Mouse (Mus musculus): ENCODE measurements around the gene Mbd3. TPM values are rescaled to one million over a fixed set of nuclear protein-coding genes. Genes with fewer than 3 reads are reported as not detected.
A peak's percentile ranks its signal among the peaks of the same experiment; 100 is the strongest.
"Not testable (repeated sequence)": the region's sequence is repeated elsewhere in the genome, so short reads cannot be mapped to it uniquely, and the experiment has no call there.

The Mbd3 gene
- total RNA-seq, 2 experiments from 2014 or later, result 107 to 120 TPM

- DNase-seq, result no peak
Observed at GRCm38 (mm10) chr10:80369995-80370747, 29.2 kb downstream of the Mbd3 start.

- no peak for DNase-seq
Observed at GRCm38 (mm10) chr10:80368392-80368791, 31.0 kb downstream of the Mbd3 start.

DNA sequence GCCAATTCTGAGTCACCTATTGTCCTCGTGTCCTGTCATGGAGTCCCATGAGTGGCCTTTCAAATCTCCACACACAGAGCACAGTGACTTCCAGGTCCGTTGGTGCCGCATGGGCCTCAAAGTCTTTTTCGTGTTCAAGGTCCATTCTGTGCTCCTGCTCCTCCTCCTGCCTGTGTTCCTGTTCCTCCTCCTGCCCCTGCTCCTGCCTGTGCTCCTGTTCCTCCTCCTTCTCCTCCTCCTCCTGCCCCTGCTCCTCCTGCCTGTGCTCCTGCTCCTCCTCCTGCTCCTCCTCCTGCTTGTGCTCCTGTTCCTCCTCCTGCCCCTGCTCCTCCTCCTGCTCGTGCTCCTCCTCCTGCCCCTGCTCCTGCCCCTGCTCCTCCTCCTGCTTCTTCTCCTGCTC is 31.4 kb downstream of the Mbd3 start:
- no peak for DNase-seq

DNA sequence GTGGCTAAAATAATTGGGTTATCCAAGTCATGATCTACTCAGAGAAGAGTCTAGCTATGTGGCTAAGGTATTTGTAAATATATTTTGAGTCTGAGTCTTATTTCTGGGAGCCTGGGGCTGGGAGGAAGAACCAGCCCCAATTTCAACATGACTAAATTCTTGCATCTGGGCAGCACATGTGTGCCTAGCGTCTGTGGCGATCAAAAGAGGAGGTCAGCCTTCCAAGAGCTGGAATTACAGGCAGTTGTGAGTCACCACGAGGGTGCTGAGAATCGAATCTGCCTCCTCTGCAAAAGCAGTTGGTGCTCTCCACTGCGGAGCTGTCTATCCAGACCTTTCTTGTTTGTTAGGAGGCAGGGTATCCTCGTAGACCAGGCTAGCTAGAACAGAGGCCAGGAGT is 33.6 kb downstream of the Mbd3 start:
- DNase-seq, result no peak

GRCm38 (mm10) chr10:80363734-80364133 is 35.6 kb downstream of the Mbd3 start:
- no peak for DNase-seq

- no peak for DNase-seq
Observed at GRCm38 (mm10) chr10:80357994-80358639, 41.2 kb downstream of the Mbd3 start.

DNA sequence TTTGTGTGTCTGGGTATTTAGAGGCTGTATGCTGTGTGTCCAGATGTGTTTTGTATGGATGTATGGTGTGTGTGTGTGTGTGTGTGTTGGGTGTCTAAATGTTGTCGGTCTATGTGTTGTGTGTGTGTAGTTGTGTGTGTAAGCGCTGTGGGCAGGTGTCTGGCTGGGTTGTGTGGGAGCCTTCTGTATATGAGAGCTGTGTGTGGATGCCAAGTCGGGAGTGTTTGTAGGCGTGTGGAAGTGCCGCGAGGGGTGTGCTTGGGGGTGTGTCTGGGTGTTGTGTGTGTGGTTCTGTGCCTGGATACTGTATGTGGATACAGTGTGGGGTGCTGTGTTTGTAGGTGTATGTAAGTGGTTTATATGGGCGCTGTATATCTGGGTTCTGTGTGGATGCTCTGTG is 42.0 kb downstream of the Mbd3 start:
- no peak for DNase-seq

GRCm38 (mm10) chr10:80356737-80357136 is 42.6 kb downstream of the Mbd3 start:
- DNase-seq, result no peak

DNA sequence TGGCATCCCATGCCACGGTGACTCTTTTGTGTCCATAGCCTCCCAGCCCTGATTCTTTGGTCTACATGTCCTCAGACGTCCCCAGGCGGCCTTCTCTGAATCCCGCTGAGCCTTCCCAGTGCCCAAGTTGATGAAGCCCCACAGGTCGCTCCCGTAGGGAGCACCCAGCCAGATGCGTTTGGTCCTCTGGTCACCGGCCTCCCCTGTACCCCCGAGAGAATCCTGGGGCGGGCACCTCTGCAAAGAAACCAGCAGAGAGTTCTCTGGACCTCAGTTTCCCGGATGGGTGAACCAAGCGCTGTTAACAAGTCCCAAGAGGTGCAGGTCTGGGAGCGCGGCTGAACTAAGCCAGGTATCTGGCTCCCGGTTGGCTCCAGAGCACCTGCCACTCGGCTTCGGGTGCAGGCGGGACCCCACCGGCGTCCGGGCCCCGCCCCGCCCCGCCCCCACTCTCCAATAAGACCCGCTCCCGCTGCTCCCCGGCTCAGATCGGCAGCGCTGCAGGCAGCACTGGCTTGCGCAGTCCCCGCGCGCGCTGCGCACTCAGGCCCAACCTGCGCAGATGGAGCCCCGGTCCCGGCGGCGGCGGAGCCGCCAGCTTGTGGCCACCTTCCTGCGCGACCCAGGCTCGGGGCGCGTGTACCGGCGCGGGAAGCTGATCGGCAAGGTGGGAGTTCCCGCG is 43.2 kb downstream of the Mbd3 start, which contains the start of gene Plk5:
TSS of gene Plk5 (plus strand) at position 459 of the 682 bp plus-strand sequence.
- DNase-seq, result no peak

DNA sequence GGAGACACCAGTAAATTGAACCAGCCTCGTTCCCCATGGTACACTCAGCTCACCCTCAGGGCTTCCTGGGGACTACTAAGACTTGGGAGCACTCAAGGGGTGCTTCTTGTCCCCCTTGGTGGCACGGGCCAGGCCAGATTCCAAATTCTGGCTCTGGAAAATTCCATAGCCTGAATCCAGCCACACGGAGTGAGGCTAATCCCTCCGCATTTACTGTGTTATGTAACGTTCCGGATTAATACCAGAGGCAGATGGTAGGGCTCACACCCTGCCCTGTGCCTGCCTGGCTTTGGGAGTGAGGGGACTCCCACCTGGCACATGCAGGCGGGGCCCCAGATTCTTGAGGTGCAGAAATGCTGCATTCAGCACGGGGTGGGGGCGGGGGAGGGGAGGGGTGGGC is 43.9 kb downstream of the Mbd3 start:
- no peak for DNase-seq

DNA sequence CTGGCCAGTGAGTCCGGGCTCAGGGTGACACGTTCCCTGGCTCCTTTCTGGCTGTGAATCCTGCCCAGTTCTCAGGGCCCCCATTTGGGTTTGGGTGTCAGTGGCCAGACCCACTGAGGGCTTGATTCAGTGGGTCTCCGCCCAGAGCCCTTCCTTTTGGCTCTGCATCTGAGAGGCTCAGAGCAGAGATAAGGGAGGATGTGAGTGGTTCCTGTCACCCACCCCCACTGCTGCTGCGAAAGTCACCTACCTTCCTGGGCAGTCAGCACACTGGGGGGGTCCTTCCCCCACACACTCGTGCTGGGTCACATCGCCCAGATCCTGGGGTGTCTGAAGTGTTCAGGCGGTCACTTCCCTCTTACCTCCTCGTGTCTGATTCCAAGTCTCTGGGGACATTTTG is 46.6 kb downstream of the Mbd3 start:
- DNase-seq, result no peak

DNA sequence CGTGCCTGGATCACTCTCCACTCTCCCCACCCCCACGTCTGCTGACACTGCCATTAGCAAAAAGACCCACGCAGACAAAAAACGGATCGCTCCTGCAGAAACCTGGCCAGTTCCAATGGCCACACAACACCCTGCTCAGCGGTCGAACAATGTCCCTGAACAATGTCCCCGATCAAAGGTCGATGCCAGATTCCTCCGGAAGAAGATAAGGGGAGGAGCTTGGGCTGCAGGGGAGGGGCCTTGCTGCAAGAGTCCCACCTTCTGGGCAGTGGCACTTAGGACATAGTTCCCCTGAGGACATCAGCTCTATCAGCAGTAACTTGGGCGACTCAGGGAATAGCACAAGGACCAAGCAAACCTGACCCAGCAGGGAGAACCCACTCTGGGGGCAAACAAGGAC is 47.5 kb downstream of the Mbd3 start:
- no peak for DNase-seq

- peak; percentile 91 for DNase-seq
Observed at GRCm38 (mm10) chr10:80350292-80350691, 49.1 kb downstream of the Mbd3 start.

DNA sequence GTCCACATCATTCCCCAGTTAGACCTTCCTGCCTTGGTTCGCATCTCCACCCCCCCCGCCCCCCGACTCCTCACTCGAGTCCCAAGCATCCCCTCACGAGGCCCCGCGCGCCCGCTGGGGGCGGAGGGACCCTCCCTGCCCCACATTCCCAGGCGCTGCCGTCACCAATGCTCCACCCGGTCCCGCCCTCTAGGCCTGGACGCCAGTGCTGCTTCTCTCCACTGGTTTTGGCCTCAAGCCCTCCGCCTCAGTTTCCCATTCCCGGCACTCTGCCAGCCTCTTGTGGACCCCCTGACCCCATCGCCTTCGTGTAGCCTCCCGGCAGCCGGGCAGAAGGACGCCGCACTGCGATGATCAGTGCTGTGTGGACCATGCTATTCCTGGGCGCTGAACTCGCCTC is 50.4 kb downstream of the Mbd3 start:
- DNase-seq, result no peak

- peak; percentile 76 for DNase-seq
Observed at GRCm38 (mm10) chr10:80348244-80348781, 51.0 kb downstream of the Mbd3 start, which contains the start of gene Adamtsl5. Adamtsl5 (minus strand) TSS chr10:80348412.

DNA sequence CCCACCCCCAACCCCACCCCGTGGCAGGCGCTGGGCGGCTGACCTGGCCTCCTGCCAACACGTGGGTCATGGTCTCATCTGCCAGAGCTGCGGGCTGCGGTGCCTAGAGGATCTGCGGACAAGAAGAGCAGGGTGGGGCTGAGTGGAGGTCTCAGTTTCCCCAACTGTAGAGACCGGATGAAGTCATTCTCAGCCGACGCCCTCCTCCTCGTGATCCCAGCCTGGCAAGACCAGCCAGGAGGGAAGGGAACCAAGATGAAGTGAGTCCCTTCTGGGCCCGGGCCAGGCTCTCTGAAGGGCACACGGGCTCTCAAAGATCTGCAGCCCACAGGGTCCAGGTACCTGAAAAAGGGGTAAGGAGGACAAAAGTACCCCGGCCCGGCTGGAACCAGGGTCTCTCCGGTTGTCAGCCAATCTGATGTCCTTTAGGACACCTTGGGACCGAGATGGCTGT is 51.8 kb downstream of the Mbd3 start:
- no peak for DNase-seq

DNA sequence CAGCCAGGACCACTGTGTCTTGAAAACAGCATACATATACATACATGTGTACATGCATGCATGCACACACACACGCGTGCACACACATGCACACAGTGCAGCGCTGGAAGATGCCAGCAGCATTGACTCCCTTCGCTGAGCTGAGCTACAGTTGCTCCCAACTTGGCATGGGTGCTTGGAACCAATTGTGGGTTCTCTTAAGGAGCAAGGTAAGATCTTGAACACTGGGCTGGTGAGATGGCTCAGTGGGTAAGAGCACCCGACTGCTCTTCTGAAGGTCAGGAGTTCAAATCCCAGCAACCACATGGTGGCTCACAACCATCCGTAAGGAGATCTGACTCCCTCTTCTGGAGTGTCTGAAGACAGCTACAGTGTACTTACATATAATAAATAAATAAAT is 53.4 kb downstream of the Mbd3 start:
- not testable (repeated sequence) for DNase-seq

GRCm38 (mm10) chr10:80345122-80345521 is 54.2 kb downstream of the Mbd3 start:
- DNase-seq, result no peak

DNA sequence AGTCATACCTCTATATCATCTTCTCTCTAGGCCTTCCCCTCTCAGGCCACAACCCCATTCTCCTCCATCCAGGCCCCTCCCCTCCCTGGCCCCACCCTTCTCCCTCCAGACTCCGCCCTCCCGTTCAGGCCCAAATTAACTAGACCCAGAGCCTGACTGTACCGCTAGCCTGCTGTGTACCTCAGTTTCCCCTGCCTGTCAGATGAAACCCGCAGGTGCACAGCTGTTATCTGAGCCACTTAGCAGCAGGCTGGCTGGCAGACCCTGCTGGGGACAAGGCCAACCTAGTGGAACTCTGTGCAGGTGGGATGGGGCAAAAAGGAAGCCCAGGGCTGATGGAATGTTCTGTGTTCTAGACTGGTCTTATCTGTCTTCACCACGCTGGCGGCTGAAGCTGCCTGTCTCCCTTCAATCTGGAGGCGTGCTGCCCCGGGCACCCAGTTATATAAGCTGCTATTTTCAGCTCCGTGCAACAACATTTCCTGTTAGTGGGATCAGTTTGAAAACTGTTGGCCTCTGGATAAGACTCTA is 55.2 kb downstream of the Mbd3 start:
- no peak for DNase-seq

DNA sequence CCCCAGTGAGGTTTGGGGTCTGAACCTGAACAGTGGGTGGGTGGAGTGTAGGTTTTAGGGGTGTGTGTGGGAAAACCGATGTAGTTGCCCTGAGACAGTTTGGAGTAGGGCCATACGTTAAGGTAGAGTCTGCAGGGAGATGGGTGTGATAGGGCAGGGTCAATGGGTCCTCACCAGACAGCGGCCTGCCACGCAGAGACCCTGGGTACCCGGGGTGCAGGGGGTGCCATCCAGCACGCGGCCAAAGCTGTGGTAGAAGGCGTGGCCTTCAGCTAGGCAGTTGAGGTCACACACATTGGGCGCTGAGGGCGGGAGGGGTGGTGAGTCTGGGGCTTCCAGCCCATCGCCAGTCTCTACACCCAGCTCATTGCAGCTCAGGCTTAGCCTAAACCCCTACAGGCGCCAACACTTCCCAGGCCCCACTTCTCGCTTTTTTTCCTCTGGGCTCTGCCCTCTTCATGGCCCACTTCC is 55.9 kb downstream of the Mbd3 start:
- DNase-seq, result no peak

DNA sequence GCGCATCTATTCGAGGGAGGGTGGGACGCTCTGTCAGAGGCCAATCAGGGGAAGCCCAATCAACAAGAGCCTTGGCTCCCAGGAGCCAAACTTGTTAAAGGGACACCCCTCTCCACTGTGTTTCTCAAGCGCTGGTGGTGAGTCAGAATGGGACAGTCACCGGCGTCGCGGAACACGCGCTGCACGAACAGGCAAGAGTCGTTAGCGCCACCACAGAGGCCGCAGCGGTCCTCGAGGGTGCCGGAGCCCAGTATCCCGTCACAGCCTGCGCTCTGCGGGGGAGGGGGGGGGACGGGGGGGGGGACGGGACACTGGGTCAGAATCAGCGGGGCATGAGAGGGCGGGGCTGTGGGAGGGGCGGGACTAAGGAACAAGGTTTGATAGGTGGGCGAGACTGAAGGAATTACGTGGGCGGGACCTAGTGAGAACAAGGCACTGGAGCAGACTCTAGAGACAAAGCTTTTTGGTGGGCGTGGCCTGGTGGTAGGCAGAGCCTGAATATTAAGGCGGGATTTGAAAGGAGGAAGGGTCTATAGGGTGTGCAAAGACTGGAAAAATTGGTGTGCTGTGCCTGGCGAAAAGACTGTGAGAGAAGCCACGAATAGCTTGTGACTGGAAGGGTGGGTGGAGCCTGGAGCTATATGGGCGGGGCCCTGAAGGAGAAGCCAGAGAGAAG is 56.5 kb downstream of the Mbd3 start:
- DNase-seq, result no peak
